Mouse (Mus musculus) spleen, adult 2 months (tissue): ENCODE data around the gene Cckar.

Experiments
- CTCF ChIP-seq: fragments of 200-500 bp; IDR thresholded peaks from 2 replicates; pipeline ENCODE4 v1.5.1; 2011; ENCODE audit warnings: mild to moderate bottlenecking, inconsistent platforms; ENCODE audit not compliant: insufficient read depth, insufficient read length, insufficient replicate concordance; ENCODE audit errors: extremely low read depth
- POLR2A ChIP-seq: fragments of 200-500 bp; IDR thresholded peaks from 2 replicates; pipeline ENCODE4 v1.6.1; 2011; ENCODE audit warnings: low read depth, low read length, inconsistent platforms

DNA sequence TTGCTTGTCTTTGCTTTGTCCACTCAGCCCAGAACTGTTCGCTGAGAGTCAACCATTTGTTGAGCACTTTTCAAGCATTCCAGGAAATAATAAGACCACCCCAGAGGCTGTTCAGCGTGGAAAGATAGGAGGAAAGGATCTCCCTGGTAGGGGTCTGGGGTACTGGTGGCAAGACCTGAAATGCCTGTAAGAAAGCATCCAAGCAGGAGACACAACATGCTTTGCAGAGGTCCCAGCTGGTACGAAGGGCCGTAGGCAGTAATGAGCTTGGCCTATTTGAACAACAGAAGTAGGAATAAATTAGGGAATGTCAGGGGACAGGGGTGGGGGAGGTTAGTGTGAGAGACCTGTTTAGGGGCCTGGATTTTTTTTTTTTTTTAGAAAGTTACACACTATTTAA is 686 bp upstream of the Cckar start:
- no peak for TF ChIP-seq POLR2A
- TF ChIP-seq CTCF = no peak
